Mouse (Mus musculus): Measurements from ENCODE around the gene Tppp3. TPM values are rescaled to one million over a fixed set of nuclear protein-coding genes. Genes with fewer than 3 reads are reported as not detected.

Gene Tppp3
- polyA plus RNA-seq, 1 experiment = 60.5 TPM

DNA sequence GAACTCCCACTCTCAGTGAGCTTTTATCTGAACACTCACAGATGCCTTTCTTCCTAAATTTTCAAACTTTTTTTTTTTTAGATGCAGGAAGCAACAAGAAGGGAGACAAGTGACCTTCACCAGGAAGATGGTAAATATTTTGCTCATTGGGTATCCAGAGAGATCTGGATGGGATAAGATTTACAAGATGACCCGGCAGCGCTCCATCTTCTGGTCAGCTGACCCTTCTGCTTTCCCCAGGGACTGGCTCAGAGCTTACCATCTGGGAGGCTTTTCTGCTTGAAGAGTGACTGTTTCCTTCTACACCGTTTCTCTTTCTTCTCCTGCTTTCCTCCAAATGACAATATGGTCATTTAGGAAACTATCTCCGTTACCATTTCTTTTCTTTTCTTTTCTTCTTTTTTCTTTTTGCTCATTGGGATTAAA lies 25.2 kb downstream of the Tppp3 start:
- Histone ChIP-seq H3K4me1 (ENCODE audit: control insufficient read depth, insufficient read depth, insufficient read length, low read length) (no peaks in the 10 kb centered on the region), H3K27ac (ENCODE audit: insufficient read depth, low read depth, low read length) (no peak overlapping the region), H3K4me3 (ENCODE audit: low read depth, low read length) (no peak overlapping the region), H3K36me3 (ENCODE audit: control insufficient read depth, insufficient read depth, low read length) (no peaks in the 10 kb centered on the region), H3K27me3 (ENCODE audit: control insufficient read depth, insufficient read depth, low read length) (peaks cover 2% of the 10 kb centered on the region; the same call in 1 of the 2 replicates)
- WGBS = 47% methylated on average over 4 of the region's 4 CpGs
- no peak for TF ChIP-seq CTCF (IDR thresholded peaks at IDR 0.05; ENCODE audit: extremely low read depth, insufficient read length, insufficient replicate concordance, low read depth, low read length)
- no peak for TF ChIP-seq POLR2A (IDR thresholded peaks at IDR 0.05; ENCODE audit: low read depth, low read length)

DNA sequence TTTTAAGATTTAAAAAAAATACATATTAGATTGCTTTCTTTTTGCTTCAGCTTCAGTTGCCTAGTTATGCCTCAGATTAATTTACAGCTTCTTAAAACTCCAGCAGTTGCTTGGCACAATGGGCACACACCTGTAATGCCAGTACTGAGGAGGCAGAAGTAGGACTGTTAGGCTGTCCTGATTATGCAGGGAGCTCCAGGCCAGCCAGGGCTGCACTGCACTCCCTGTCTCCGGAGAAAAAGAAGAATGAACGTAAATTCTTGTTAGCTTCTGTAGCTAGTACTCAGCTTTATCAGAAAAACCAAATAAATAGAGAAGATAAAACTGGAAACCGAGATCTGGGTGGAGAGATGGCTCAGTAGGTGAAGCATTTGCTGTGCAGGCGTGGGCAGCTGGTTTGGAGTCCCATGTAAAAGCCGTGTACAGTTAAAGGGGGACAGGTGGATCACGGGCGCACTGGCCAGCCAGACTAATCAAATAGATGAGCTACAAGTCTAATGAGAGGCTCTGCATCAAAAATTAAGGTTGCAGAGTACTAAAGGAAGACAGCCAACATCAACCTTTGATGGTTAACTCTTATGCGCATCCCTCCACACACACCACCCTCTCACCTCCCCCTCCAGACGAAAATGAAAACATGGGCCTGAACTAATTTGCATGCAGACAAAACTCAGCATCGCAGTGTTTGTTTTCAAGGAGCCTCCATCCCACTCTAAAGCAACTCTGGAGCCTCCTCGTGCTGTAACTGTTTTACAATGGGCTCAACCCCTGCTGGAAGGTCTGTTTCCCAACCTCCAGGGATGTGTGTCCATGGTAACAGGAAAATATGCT lies 25.8 kb downstream of the Tppp3 start:
- 43% methylated on average over 11 of the region's 11 CpGs for WGBS
- TF ChIP-seq CTCF (IDR thresholded peaks at IDR 0.05; ENCODE audit: extremely low read depth, insufficient read length, insufficient replicate concordance, low read depth, low read length) (no peak), POLR2A (IDR thresholded peaks at IDR 0.05; ENCODE audit: low read depth, low read length) (no peak)
- Histone ChIP-seq H3K27ac (ENCODE audit: insufficient read depth, low read depth, low read length) (no peak overlapping the region), H3K4me1 (ENCODE audit: control insufficient read depth, insufficient read depth, insufficient read length, low read length) (no peaks in the 10 kb centered on the region), H3K36me3 (ENCODE audit: control insufficient read depth, insufficient read depth, low read length) (no peaks in the 10 kb centered on the region), H3K27me3 (ENCODE audit: control insufficient read depth, insufficient read depth, low read length) (no peaks in the 10 kb centered on the region), H3K4me3 (ENCODE audit: low read depth, low read length) (no peak overlapping the region)

DNA sequence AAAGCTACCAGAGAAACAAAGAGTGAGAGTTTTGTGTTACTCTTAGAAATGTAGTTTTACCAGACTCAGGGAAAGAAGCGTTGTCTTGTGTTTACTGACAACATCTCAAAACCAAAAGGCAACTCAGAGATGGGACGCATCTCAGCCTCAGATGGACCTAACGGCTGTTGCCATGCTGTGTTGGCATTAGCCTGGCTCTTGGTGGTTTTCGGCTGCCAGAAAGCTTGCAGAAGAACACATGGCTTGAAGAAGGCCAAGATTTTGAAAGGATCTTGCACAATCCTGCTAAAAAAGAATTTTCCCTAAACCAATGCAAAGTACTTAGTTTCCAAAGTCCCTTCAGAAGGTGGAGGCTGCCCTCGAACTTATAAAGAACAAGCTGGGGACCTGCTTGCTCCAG lies 28.7 kb downstream of the Tppp3 start:
- Histone ChIP-seq H3K27ac (ENCODE audit: insufficient read depth, low read depth, low read length) (no peak overlapping the region), H3K27me3 (ENCODE audit: control insufficient read depth, insufficient read depth, low read length) (0 out of 2 replicates have a peak, but pooled peaks cover 3% of the 10 kb centered on the region), H3K4me3 (ENCODE audit: low read depth, low read length) (no peak overlapping the region), H3K4me1 (ENCODE audit: control insufficient read depth, insufficient read depth, insufficient read length, low read length) (peaks cover 2% of the 10 kb centered on the region; the same call in 1 of the 2 replicates), H3K36me3 (ENCODE audit: control insufficient read depth, insufficient read depth, low read length) (no peaks in the 10 kb centered on the region)
- 90% methylated on average over 5 of the region's 5 CpGs for WGBS
- TF ChIP-seq CTCF (IDR thresholded peaks at IDR 0.05; ENCODE audit: extremely low read depth, insufficient read length, insufficient replicate concordance, low read depth, low read length) (no peak), POLR2A (IDR thresholded peaks at IDR 0.05; ENCODE audit: low read depth, low read length) (no peak)

DNA sequence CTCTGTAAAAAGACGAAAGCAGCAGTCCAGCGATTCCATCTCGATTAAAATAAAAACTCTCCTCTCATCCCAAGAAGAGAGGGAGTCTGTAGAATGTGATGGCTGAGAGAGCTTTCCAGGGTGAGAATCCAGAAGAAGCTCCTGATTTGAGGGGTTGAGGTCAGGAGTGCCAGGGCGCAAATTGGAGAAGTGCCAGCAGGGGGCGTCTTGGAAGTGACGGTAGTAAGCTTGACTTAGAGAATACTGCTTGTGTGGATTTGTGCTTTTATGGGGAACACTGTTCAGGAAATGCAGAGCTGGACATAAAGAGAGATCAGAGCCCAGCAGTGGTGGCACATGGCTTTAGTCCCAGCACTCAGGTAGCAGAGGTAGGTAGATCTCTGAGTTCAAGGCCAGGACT lies 29.9 kb downstream of the Tppp3 start:
- Histone ChIP-seq H3K4me1 (ENCODE audit: control insufficient read depth, insufficient read depth, insufficient read length, low read length) (peaks cover 8% of the 10 kb centered on the region; the same call in 1 of the 2 replicates), H3K4me3 (ENCODE audit: low read depth, low read length) (no peak overlapping the region), H3K27ac (ENCODE audit: insufficient read depth, low read depth, low read length) (no peak overlapping the region), H3K36me3 (ENCODE audit: control insufficient read depth, insufficient read depth, low read length) (no peaks in the 10 kb centered on the region), H3K27me3 (ENCODE audit: control insufficient read depth, insufficient read depth, low read length) (0 out of 2 replicates have a peak, but pooled peaks cover 3% of the 10 kb centered on the region)
- WGBS = 13% methylated on average over 6 of the region's 6 CpGs
- peak; percentile 56; the same call in 1 of the 2 replicates for TF ChIP-seq CTCF (IDR thresholded peaks at IDR 0.05; ENCODE audit: extremely low read depth, insufficient read length, insufficient replicate concordance, low read depth, low read length)
- TF ChIP-seq POLR2A (IDR thresholded peaks at IDR 0.05; ENCODE audit: low read depth, low read length) = no peak

DNA sequence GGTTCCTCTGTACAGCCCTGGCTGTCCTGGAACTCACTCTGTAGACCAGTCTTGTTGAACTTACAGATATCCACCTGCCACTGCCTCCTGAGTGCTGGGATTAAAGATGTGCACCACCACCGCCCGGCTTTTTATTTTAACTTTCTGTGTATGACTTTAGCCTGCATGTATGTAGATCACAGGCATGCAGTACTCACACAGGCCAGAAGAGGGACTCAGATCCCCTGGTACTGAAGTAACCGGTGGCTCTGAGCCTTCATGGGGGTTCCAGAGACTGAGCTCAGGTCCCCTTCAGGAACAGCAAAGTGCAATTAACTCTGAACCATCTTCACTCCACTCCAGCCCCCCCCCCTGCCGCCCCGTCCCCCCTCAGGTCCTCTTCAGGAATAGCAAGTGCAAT lies 32.5 kb downstream of the Tppp3 start:
- peaks cover 8% of the 10 kb centered on the region; the same call in 1 of the 2 replicates for H3K4me1 ChIP-seq (ENCODE audit: control insufficient read depth, insufficient read depth, insufficient read length, low read length)
- H3K27ac ChIP-seq (ENCODE audit: insufficient read depth, low read depth, low read length) = no peak overlapping the region
- no peaks in the 10 kb centered on the region for H3K36me3 ChIP-seq (ENCODE audit: control insufficient read depth, insufficient read depth, low read length)
- H3K4me3 ChIP-seq (ENCODE audit: low read depth, low read length) = no peak overlapping the region
- TF ChIP-seq POLR2A (IDR thresholded peaks at IDR 0.05; ENCODE audit: low read depth, low read length) = no peak
- TF ChIP-seq CTCF (IDR thresholded peaks at IDR 0.05; ENCODE audit: extremely low read depth, insufficient read length, insufficient replicate concordance, low read depth, low read length) = peak; percentile 30; the same call in 1 of the 2 replicates
- 62% methylated on average over 5 of the region's 5 CpGs for WGBS
- 0 out of 2 replicates have a peak, but pooled peaks cover 3% of the 10 kb centered on the region for H3K27me3 ChIP-seq (ENCODE audit: control insufficient read depth, insufficient read depth, low read length)

DNA sequence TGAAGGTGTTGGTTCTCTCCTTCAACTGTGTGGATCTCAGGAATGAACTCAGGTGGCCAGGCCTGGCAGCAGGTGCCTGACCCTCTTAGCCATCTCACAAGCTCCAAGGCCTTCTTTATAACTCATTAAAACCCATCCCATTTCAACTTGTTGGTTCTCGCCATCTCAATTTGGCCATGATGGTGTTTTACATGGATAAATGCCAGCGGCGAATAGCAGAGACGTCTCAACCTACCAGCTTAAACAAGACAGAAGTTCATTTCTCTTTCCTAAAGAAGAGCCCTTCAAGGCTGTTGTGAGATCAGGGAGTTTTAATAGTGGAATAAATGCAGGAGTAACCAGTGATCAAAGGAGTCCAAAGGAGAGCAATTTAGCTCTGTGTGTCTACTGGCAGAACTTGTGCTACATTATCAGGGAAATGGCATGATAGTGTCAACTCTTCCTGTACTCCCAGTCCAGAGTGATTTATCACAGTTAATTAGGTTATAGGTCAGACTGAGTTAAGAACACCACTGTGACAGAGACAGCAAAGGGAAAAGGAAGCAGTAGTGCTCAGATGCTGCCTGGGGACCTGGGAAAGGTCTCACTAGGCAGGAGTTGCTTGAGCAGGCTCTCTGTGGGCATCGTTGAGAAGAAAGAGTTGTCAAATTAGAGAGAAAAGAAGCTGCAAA lies 34.1 kb downstream of the Tppp3 start:
- no peaks in the 10 kb centered on the region for H3K36me3 ChIP-seq (ENCODE audit: control insufficient read depth, insufficient read depth, low read length)
- peaks cover 8% of the 10 kb centered on the region; the same call in 1 of the 2 replicates for H3K4me1 ChIP-seq (ENCODE audit: control insufficient read depth, insufficient read depth, insufficient read length, low read length)
- H3K27ac ChIP-seq (ENCODE audit: insufficient read depth, low read depth, low read length) = peak overlapping the region; percentile 64; the same call in 1 of the 2 replicates
- 0 out of 2 replicates have a peak, but pooled peaks cover 3% of the 10 kb centered on the region for H3K27me3 ChIP-seq (ENCODE audit: control insufficient read depth, insufficient read depth, low read length)
- no peak overlapping the region for H3K4me3 ChIP-seq (ENCODE audit: low read depth, low read length)
- WGBS = 31% methylated on average over 5 of the region's 5 CpGs
- TF ChIP-seq POLR2A (IDR thresholded peaks at IDR 0.05; ENCODE audit: low read depth, low read length) (no peak), CTCF (IDR thresholded peaks at IDR 0.05; ENCODE audit: extremely low read depth, insufficient read length, insufficient replicate concordance, low read depth, low read length) (no peak)

DNA sequence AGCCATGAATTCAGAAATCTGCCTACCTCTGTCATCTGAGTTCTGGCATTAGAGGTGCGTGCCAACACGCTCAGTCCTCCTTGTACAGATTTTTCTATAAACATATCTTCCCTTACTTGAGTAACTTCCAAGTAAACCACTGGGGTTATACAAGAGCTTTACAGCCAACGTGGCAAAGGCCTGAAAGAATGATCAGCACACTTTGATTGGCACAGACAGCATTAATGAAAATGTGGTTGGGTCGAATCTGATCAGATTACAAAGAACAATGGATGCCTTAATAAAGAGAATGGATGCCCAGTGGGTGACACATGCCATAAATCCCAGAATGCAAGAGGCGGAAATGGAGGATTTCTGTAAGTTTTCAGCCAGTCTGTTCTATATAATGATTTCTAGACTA lies 35.1 kb downstream of the Tppp3 start:
- no peak for TF ChIP-seq POLR2A (IDR thresholded peaks at IDR 0.05; ENCODE audit: low read depth, low read length)
- TF ChIP-seq CTCF (IDR thresholded peaks at IDR 0.05; ENCODE audit: extremely low read depth, insufficient read length, insufficient replicate concordance, low read depth, low read length) = no peak
- 0 out of 2 replicates have a peak, but pooled peaks cover 3% of the 10 kb centered on the region for H3K27me3 ChIP-seq (ENCODE audit: control insufficient read depth, insufficient read depth, low read length)
- no peak overlapping the region for H3K27ac ChIP-seq (ENCODE audit: insufficient read depth, low read depth, low read length)
- no peaks in the 10 kb centered on the region for H3K36me3 ChIP-seq (ENCODE audit: control insufficient read depth, insufficient read depth, low read length)
- WGBS = 70% methylated on average over 5 of the region's 5 CpGs
- no peak overlapping the region for H3K4me3 ChIP-seq (ENCODE audit: low read depth, low read length)
- H3K4me1 ChIP-seq (ENCODE audit: control insufficient read depth, insufficient read depth, insufficient read length, low read length) = peaks cover 8% of the 10 kb centered on the region; the same call in 1 of the 2 replicates
